Mouse (Mus musculus) liver, adult 2 months (tissue): ENCODE measurements around the gene Rack1. TPM values are rescaled to one million over a fixed set of nuclear protein-coding genes. Genes with fewer than 3 reads are reported as not detected.

Experiments
- DNase-seq: peaks from one replicate; pipeline ENCODE4 v3.0.0-alpha.2; 2011; ENCODE audit warnings: low read depth, low spot score; ENCODE audit errors: extremely low read depth
- H3K27ac ChIP-seq: fragments of 200-500 bp; replicated peaks from 2 replicates; pipeline ENCODE4 v1.5.1; 2012; ENCODE audit warnings: low read depth, mild to moderate bottlenecking, control low read depth, inconsistent platforms, low read length; ENCODE audit not compliant: insufficient read depth
- H3K27me3 ChIP-seq: fragments of 200-500 bp; 2 replicates; pipeline ENCODE4 v1.6.1; 2012; ENCODE audit warnings: mild to moderate bottlenecking, moderate library complexity, low read length, inconsistent platforms; ENCODE audit not compliant: control insufficient read depth, insufficient read depth
- H3K36me3 ChIP-seq: fragments of 200-500 bp; 2 replicates; pipeline ENCODE4 v1.6.1; 2012; ENCODE audit warnings: low read length, inconsistent platforms; ENCODE audit not compliant: control insufficient read depth, insufficient read depth
- H3K4me1 ChIP-seq: fragments of 200-500 bp; 2 replicates; pipeline ENCODE4 v1.6.1; 2011; ENCODE audit warnings: low read length; ENCODE audit not compliant: control insufficient read depth, insufficient read depth
- H3K4me3 ChIP-seq: fragments of 200-500 bp; 2 replicates; pipeline ENCODE4 v1.5.1; 2011; ENCODE audit warnings: low read depth, mild to moderate bottlenecking, control low read depth, low read length, moderate library complexity; ENCODE audit not compliant: insufficient read depth
- H3K79me2 ChIP-seq: fragments of 200-500 bp; 2 replicates; pipeline ENCODE4 v1.6.1; 2012; ENCODE audit warnings: inconsistent platforms, mild to moderate bottlenecking, low read length, moderate library complexity; ENCODE audit not compliant: control insufficient read depth, insufficient read depth
- H3K9ac ChIP-seq: fragments of 200-500 bp; 2 replicates; pipeline ENCODE4 v1.6.1; 2012; ENCODE audit warnings: low read depth, mild to moderate bottlenecking, control low read depth, inconsistent platforms, low read length
- CTCF ChIP-seq: fragments of 200-500 bp; IDR thresholded peaks from 2 replicates; pipeline ENCODE4 v1.5.1; 2011; ENCODE audit warnings: low read depth, low read length, control low read depth
- POLR2A ChIP-seq: fragments of 200-500 bp; IDR thresholded peaks from 2 replicates; pipeline ENCODE4 v1.6.1; 2011; ENCODE audit warnings: low read length, control low read depth; ENCODE audit not compliant: insufficient read depth; ENCODE audit errors: extremely low read depth
- WGBS: fragments of 180-500 bp; shearing (Covaris S2); methylation state at CpG from one replicate; pipeline ENCODE4 v1.1.7; 2018; 5-methylcytosine and 5-hydroxymethylcytosine counted together
- polyA plus RNA-seq: library from polyadenylated mRNA; depleted of rRNA; stranded (reverse); fragments of >200 nt; gene quantifications from 2 replicates; pipeline ENCODE4 v1.2.3, GENCODE M21; 2012
- total RNA-seq: library from RNA; depleted of rRNA; stranded (reverse); fragments of >200 nt; gene quantifications from 2 replicates; pipeline ENCODE4 v1.2.3, GENCODE M21; 2014

Rack1 gene
- total and polyA plus RNA-seq, 2 experiments, result 507 to 687 TPM

DNA sequence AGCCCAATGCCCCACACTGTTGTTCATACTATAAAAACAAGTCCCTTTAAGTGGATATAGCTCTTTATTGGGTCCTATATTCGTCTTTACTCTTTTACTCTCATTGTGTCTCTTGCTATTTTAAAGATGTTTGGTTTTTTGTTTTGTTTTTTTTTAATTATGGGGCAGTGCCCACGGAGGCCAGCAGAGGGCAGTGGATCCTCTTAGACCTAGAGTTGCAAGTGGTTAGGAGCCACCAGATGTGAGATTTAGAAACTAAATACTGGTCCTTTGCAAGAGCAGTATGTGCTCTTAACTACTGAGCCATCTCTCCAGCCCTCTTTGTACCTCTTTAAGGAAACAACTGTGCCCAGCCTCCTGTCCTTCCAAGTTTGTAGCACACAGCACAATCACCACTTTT is 28.4 kb upstream of the Rack1 start:
- peak; percentile 24 for DNase-seq
- H3K27me3 ChIP-seq, result no peaks in the 10 kb centered on the region
- no peaks in the 10 kb centered on the region for H3K4me1 ChIP-seq
- no peak overlapping the region for H3K27ac ChIP-seq
- H3K9ac ChIP-seq, result no peak overlapping the region
- no peak overlapping the region for H3K4me3 ChIP-seq
- WGBS, result 4% methylated on average over 2 of the region's 2 CpGs
- TF ChIP-seq CTCF, result peak; percentile 82
- no peak for TF ChIP-seq POLR2A
- H3K36me3 ChIP-seq, result no peaks in the 10 kb centered on the region
- H3K79me2 ChIP-seq, result no peaks in the 10 kb centered on the region

- Histone ChIP-seq H3K36me3 (no peaks in the 10 kb centered on the region), H3K27ac (no peak overlapping the region), H3K9ac (no peak overlapping the region), H3K79me2 (no peaks in the 10 kb centered on the region), H3K27me3 (no peaks in the 10 kb centered on the region), H3K4me3 (no peak overlapping the region), H3K4me1 (no peaks in the 10 kb centered on the region)
- DNase-seq, result peak; percentile 40
- TF ChIP-seq POLR2A, result no peak
- TF ChIP-seq CTCF, result peak; percentile 20; the same call in 1 of the 2 replicates
- 39% methylated on average over 17 of the region's 17 CpGs for WGBS
These were observed 25.5 kb upstream of the Rack1 start for GRCm38 (mm10) chr11:48774443-48775298.

- H3K4me3 ChIP-seq, result no peak overlapping the region
- 0 out of 2 replicates have a peak, but pooled peaks have one; percentile 10 for TF ChIP-seq CTCF
- TF ChIP-seq POLR2A, result no peak
- H3K79me2 ChIP-seq, result no peaks in the 10 kb centered on the region
- WGBS, result 6% methylated on average over 7 of the region's 7 CpGs
- no peaks in the 10 kb centered on the region for H3K36me3 ChIP-seq
- no peak overlapping the region for H3K9ac ChIP-seq
- no peaks in the 10 kb centered on the region for H3K4me1 ChIP-seq
- H3K27me3 ChIP-seq, result no peaks in the 10 kb centered on the region
- DNase-seq, result peak; percentile 47
- H3K27ac ChIP-seq, result no peak overlapping the region
These were observed 24.6 kb upstream of the Rack1 start for GRCm38 (mm10) chr11:48775483-48775882.

- H3K79me2 ChIP-seq, result no peaks in the 10 kb centered on the region
- no peak for DNase-seq
- H3K27ac ChIP-seq, result no peak overlapping the region
- 42% methylated on average over 9 of the region's 9 CpGs for WGBS
- H3K4me3 ChIP-seq, result no peak overlapping the region
- no peaks in the 10 kb centered on the region for H3K36me3 ChIP-seq
- H3K9ac ChIP-seq, result no peak overlapping the region
- H3K4me1 ChIP-seq, result no peaks in the 10 kb centered on the region
- TF ChIP-seq POLR2A (no peak), CTCF (peak; percentile 53)
- no peaks in the 10 kb centered on the region for H3K27me3 ChIP-seq
These were observed 23.5 kb upstream of the Rack1 start for GRCm38 (mm10) chr11:48776664-48777063.

- no peak for TF ChIP-seq POLR2A
- no peak for TF ChIP-seq CTCF
- Histone ChIP-seq H3K36me3 (no peaks in the 10 kb centered on the region), H3K27me3 (no peaks in the 10 kb centered on the region), H3K27ac (no peak overlapping the region), H3K79me2 (no peaks in the 10 kb centered on the region), H3K4me1 (no peaks in the 10 kb centered on the region), H3K9ac (no peak overlapping the region), H3K4me3 (no peak overlapping the region)
- no peak for DNase-seq
- 91% methylated on average over 9 of the region's 9 CpGs for WGBS
These were observed 22.8 kb upstream of the Rack1 start for GRCm38 (mm10) chr11:48777303-48777702.

DNA sequence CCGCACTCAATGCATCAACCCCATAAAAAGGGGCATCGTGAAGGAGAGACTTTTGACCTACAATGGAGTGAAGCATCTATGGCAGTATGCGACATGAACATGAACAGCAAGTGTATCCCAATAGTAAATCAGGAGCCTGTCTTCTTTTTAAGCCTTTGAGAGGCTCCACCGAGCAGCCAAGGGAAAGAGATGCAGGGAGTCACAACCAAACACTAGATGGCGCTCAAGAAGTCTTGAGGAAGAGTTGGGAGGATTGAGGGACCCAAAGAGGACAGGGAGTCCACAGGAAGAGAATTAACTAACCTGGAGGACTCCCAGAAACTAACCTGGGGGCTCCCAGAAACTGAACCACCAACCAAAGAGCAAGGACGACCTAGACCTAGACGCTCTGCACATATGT is 20.7 kb upstream of the Rack1 start:
- DNase-seq, result no peak
- H3K9ac ChIP-seq, result no peak overlapping the region
- TF ChIP-seq CTCF, result peak; percentile 50; the same call in 1 of the 2 replicates
- no peak for TF ChIP-seq POLR2A
- no peak overlapping the region for H3K27ac ChIP-seq
- H3K4me1 ChIP-seq, result no peaks in the 10 kb centered on the region
- H3K4me3 ChIP-seq, result no peak overlapping the region
- no peaks in the 10 kb centered on the region for H3K36me3 ChIP-seq
- H3K27me3 ChIP-seq, result no peaks in the 10 kb centered on the region
- WGBS, result 44% methylated on average over 7 of the region's 7 CpGs
- H3K79me2 ChIP-seq, result no peaks in the 10 kb centered on the region
